Mouse (Mus musculus) right cerebral cortex, adult 2 months (tissue): ENCODE data around the gene Man2a1.

Source experiments
- DNase-seq, 2 experiments: peaks; one replicate each; pipeline ENCODE4 v3.0.0; 2021 to 2022; ENCODE audit warnings: low spot score in 2 of 2

Gene Man2a1

GRCm38 (mm10) chr17:64628796-64629195, 28.3 kb downstream of the Man2a1 start:
- no peak for DNase-seq

- no peak for DNase-seq
Measured at GRCm38 (mm10) chr17:64629486-64629885, 28.9 kb downstream of the Man2a1 start.

GRCm38 (mm10) chr17:64630506-64630905, 30.0 kb downstream of the Man2a1 start:
- DNase-seq: no peak

GRCm38 (mm10) chr17:64637868-64638537, 37.5 kb downstream of the Man2a1 start:
- DNase-seq: no peak

- DNase-seq: no peak
Measured at GRCm38 (mm10) chr17:64641376-64641775, 40.8 kb downstream of the Man2a1 start.

- DNase-seq: no peak
Measured at GRCm38 (mm10) chr17:64643644-64644043, 43.1 kb downstream of the Man2a1 start.

- DNase-seq: no peak
Measured at GRCm38 (mm10) chr17:64644888-64645605, 44.5 kb downstream of the Man2a1 start.

- no peak for DNase-seq
Measured at GRCm38 (mm10) chr17:64647396-64647795, 46.9 kb downstream of the Man2a1 start.

GRCm38 (mm10) chr17:64650702-64651101, 50.2 kb downstream of the Man2a1 start:
- DNase-seq: no peak

GRCm38 (mm10) chr17:64653621-64654020, 53.1 kb downstream of the Man2a1 start:
- no peak for DNase-seq

GRCm38 (mm10) chr17:64659682-64660081, 59.1 kb downstream of the Man2a1 start:
- no peak for DNase-seq

- DNase-seq: peak in 1 of 2 experiments; percentile 26
Measured at GRCm38 (mm10) chr17:64666518-64666917, 66.0 kb downstream of the Man2a1 start.

GRCm38 (mm10) chr17:64668504-64668903, 68.0 kb downstream of the Man2a1 start:
- no peak for DNase-seq

- no peak for DNase-seq
Measured at GRCm38 (mm10) chr17:64674401-64674800, 73.9 kb downstream of the Man2a1 start.

GRCm38 (mm10) chr17:64674980-64675379, 74.4 kb downstream of the Man2a1 start:
- DNase-seq: no peak

- DNase-seq: no peak
Measured at GRCm38 (mm10) chr17:64676735-64677469, 76.4 kb downstream of the Man2a1 start.

GRCm38 (mm10) chr17:64681461-64681860, 80.9 kb downstream of the Man2a1 start:
- no peak for DNase-seq

- DNase-seq: no peak
Measured at GRCm38 (mm10) chr17:64681927-64682326, 81.4 kb downstream of the Man2a1 start.

- DNase-seq: no peak
Measured at GRCm38 (mm10) chr17:64684088-64684487, 83.6 kb downstream of the Man2a1 start.

- DNase-seq: no peak
Measured at GRCm38 (mm10) chr17:64685216-64685903, 84.8 kb downstream of the Man2a1 start.

GRCm38 (mm10) chr17:64689614-64690013, 89.1 kb downstream of the Man2a1 start:
- no peak for DNase-seq

GRCm38 (mm10) chr17:64697277-64697831, 96.8 kb downstream of the Man2a1 start:
- DNase-seq: no peak
